Mouse (Mus musculus) E14TG2a.4 (cell line): ENCODE results near the gene Esyt2.

Experiments
- H3K27me3 ChIP-seq: 2 replicates; pipeline ENCODE4 v1.6.1; 2014; ENCODE audit warnings: low read length, control low read depth; ENCODE audit not compliant: insufficient read depth
- H3K36me3 ChIP-seq: 2 replicates; pipeline ENCODE4 v1.6.1; 2014; ENCODE audit warnings: low read length, control low read depth; ENCODE audit not compliant: insufficient read depth
- H3K4me1 ChIP-seq: replicated peaks from 2 replicates; pipeline ENCODE4 v1.6.1; 2014; ENCODE audit warnings: low read depth, low read length, control low read depth
- H3K4me3 ChIP-seq: replicated peaks from 2 replicates; pipeline ENCODE4 v1.5.1; 2014; ENCODE audit warnings: mild to moderate bottlenecking, low read length
- H3K9me3 ChIP-seq: 2 replicates; pipeline ENCODE4 v1.6.1; 2014; ENCODE audit warnings: low read length, control low read depth
- CTCF ChIP-seq: conservative IDR thresholded peaks from 2 replicates; pipeline ENCODE4 v1.5.1; 2014; ENCODE audit warnings: low read length
- NANOG ChIP-seq: IDR thresholded peaks from 2 replicates; pipeline ENCODE4 v1.6.1; 2014; ENCODE audit warnings: borderline replicate concordance, low read length, mixed read lengths
- POU5F1 ChIP-seq: IDR thresholded peaks from 2 replicates; pipeline ENCODE4 v1.6.1; 2014; ENCODE audit warnings: low read length, borderline replicate concordance

Gene Esyt2

GRCm38 (mm10) chr12:116282856-116283255 lies 1.9 kb downstream of the Esyt2 start:
- no peaks in the 10 kb centered on the region for H3K36me3 ChIP-seq
- H3K4me1 ChIP-seq, result peaks cover 24% of the 10 kb centered on the region
- no peak for TF ChIP-seq NANOG
- TF ChIP-seq POU5F1, result no peak
- no peak for TF ChIP-seq CTCF
- no peaks in the 10 kb centered on the region for H3K27me3 ChIP-seq
- H3K9me3 ChIP-seq, result no peaks in the 10 kb centered on the region
- H3K4me3 ChIP-seq, result no peak overlapping the region

GRCm38 (mm10) chr12:116283511-116283910 lies 2.5 kb downstream of the Esyt2 start:
- no peak for TF ChIP-seq POU5F1
- TF ChIP-seq CTCF, result no peak
- no peaks in the 10 kb centered on the region for H3K9me3 ChIP-seq
- H3K4me3 ChIP-seq, result no peak overlapping the region
- no peaks in the 10 kb centered on the region for H3K36me3 ChIP-seq
- peaks cover 24% of the 10 kb centered on the region for H3K4me1 ChIP-seq
- no peaks in the 10 kb centered on the region for H3K27me3 ChIP-seq

GRCm38 (mm10) chr12:116293185-116293584 lies 12.2 kb downstream of the Esyt2 start:
- H3K36me3 ChIP-seq, result no peaks in the 10 kb centered on the region
- no peaks in the 10 kb centered on the region for H3K4me1 ChIP-seq
- H3K9me3 ChIP-seq, result no peaks in the 10 kb centered on the region
- TF ChIP-seq NANOG (no peak), CTCF (no peak), POU5F1 (no peak)
- H3K4me3 ChIP-seq, result no peak overlapping the region
- no peaks in the 10 kb centered on the region for H3K27me3 ChIP-seq

- no peak for TF ChIP-seq POU5F1
- no peak for TF ChIP-seq CTCF
- no peak for TF ChIP-seq NANOG
- Histone ChIP-seq H3K4me3 (no peak overlapping the region), H3K27me3 (no peaks in the 10 kb centered on the region), H3K36me3 (no peaks in the 10 kb centered on the region), H3K9me3 (no peaks in the 10 kb centered on the region), H3K4me1 (no peaks in the 10 kb centered on the region)
These were observed 12.8 kb downstream of the Esyt2 start for GRCm38 (mm10) chr12:116293599-116294292.

- H3K9me3 ChIP-seq, result no peaks in the 10 kb centered on the region
- no peak overlapping the region for H3K4me3 ChIP-seq
- no peaks in the 10 kb centered on the region for H3K27me3 ChIP-seq
- TF ChIP-seq NANOG (no peak), POU5F1 (no peak), CTCF (no peak)
- no peaks in the 10 kb centered on the region for H3K36me3 ChIP-seq
- no peaks in the 10 kb centered on the region for H3K4me1 ChIP-seq
These were observed 18.9 kb downstream of the Esyt2 start for GRCm38 (mm10) chr12:116299906-116300305.

- TF ChIP-seq CTCF (no peak), NANOG (no peak), POU5F1 (no peak)
- H3K4me1 ChIP-seq, result no peaks in the 10 kb centered on the region
- no peaks in the 10 kb centered on the region for H3K36me3 ChIP-seq
- no peak overlapping the region for H3K4me3 ChIP-seq
- H3K9me3 ChIP-seq, result no peaks in the 10 kb centered on the region
- no peaks in the 10 kb centered on the region for H3K27me3 ChIP-seq
These were observed 21.2 kb downstream of the Esyt2 start for GRCm38 (mm10) chr12:116302181-116302580.

GRCm38 (mm10) chr12:116306042-116306441 lies 25.0 kb downstream of the Esyt2 start:
- Histone ChIP-seq H3K27me3 (no peaks in the 10 kb centered on the region), H3K4me3 (no peak overlapping the region), H3K4me1 (no peaks in the 10 kb centered on the region), H3K9me3 (no peaks in the 10 kb centered on the region), H3K36me3 (no peaks in the 10 kb centered on the region)
- no peak for TF ChIP-seq POU5F1
- no peak for TF ChIP-seq NANOG
- TF ChIP-seq CTCF, result no peak

- Histone ChIP-seq H3K4me1 (no peaks in the 10 kb centered on the region), H3K36me3 (no peaks in the 10 kb centered on the region), H3K9me3 (no peaks in the 10 kb centered on the region), H3K4me3 (no peak overlapping the region), H3K27me3 (no peaks in the 10 kb centered on the region)
- TF ChIP-seq NANOG, result no peak
- no peak for TF ChIP-seq CTCF
- no peak for TF ChIP-seq POU5F1
These were observed 26.9 kb downstream of the Esyt2 start for GRCm38 (mm10) chr12:116307870-116308269.

GRCm38 (mm10) chr12:116308612-116309011 lies 27.6 kb downstream of the Esyt2 start:
- Histone ChIP-seq H3K9me3 (no peaks in the 10 kb centered on the region), H3K36me3 (no peaks in the 10 kb centered on the region), H3K27me3 (no peaks in the 10 kb centered on the region), H3K4me1 (no peaks in the 10 kb centered on the region), H3K4me3 (no peak overlapping the region)
- TF ChIP-seq NANOG, result no peak
- TF ChIP-seq CTCF, result no peak
